Mouse (Mus musculus) left cerebral cortex, adult 6 months (tissue): Measurements from ENCODE around the gene Inafm1. TPM values are rescaled to one million over a fixed set of nuclear protein-coding genes. Genes with fewer than 3 reads are reported as not detected.

ENCODE experiments used
- long read RNA-seq, 2 experiments: library from polyadenylated mRNA; unstranded; transcript quantifications; one replicate each; pipeline ENCODE4 v2.0.0; 2019 to 2020
- polyA plus RNA-seq: library from polyadenylated mRNA; unstranded; fragments of <200 nt; fragmentation: Nextera tagmentation; gene quantifications from 2 replicates; pipeline ENCODE4 v1.2.3, GENCODE M21; 2021

Inafm1 gene
- polyA plus RNA-seq: 18.1 and 31.5 TPM in 2 replicates
- long read RNA-seq, experiment 1, transcript Inafm1-201 (1 exons, 1,605 nt): major isoform, 66 of 66 reads
- long read RNA-seq, experiment 1, partial matches to known transcripts: 0 of 66 reads
- long read RNA-seq, experiment 1, other reads (novel, unspliced or antisense): 0 of 66 reads
- long read RNA-seq, experiment 2, transcript Inafm1-201 (1 exons, 1,605 nt): major isoform, 21 of 21 reads
- long read RNA-seq, experiment 2, partial matches to known transcripts: 0 of 21 reads
- long read RNA-seq, experiment 2, other reads (novel, unspliced or antisense): 0 of 21 reads

GRCm38 (mm10) chr7:16273081-16273765 lies at the start of gene Inafm1:
Inafm1 (minus strand) TSS chr7:16273617.

GRCm38 (mm10) chr7:16308093-16308492 lies 34.7 kb upstream of the Inafm1 start, which contains the start of gene Bbc3:
Bbc3 (plus strand) TSS chr7:16308393.

GRCm38 (mm10) chr7:16286026-16286961 lies 12.9 kb upstream of the Inafm1 start, which contains the start of gene Ccdc9:
Ccdc9 (minus strand) TSS chr7:16286795.

DNA sequence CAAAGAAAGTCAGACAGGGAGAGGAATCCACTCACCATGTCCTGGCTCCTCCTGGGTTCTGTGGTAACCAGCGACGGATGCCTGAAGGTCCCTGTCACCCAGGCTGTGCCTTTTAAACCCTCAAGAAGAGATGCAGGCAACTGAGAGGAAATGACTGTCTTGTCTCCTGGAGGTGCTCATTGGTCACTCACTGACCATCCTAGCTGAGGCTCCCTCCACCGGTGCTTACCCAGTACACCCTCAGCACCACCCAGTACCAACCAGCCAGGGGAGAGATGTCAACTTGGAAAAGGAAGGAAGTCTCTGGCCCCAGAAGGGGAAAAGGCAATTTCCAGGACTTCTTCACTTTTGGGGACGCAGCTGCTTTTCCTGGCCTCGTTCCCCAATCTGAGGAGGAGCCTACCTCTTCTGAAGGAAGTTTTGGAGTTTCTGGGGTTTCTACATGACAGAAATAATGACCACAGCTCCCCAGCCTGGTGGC lies 14.3 kb downstream of the Inafm1 start, which contains the start of gene C5ar1:
Gene C5ar1 (minus strand): TSS at position 431 of the 481 bp plus-strand sequence.

GRCm38 (mm10) chr7:16244067-16244466 lies 29.4 kb downstream of the Inafm1 start, which contains the start of gene C5ar2:
C5ar2 (minus strand) TSS chr7:16244154.

Other genes starting within 250 kb of the Inafm1 start
- gene Bicra, start 225.7 kb downstream of the Inafm1 start, polyA plus RNA-seq: 2.7 and 6.4 TPM in 2 replicates
- 0.05 and 0.06 TPM in 2 replicates for gene Zfp541, start 211.8 kb downstream of the Inafm1 start, polyA plus RNA-seq
- 309 and 471 TPM in 2 replicates for gene Napa, start 175.2 kb downstream of the Inafm1 start, polyA plus RNA-seq
- 20.3 and 28.5 TPM in 2 replicates for gene Kptn, start 153.7 kb downstream of the Inafm1 start, polyA plus RNA-seq
- gene Slc8a2, start 143.8 kb downstream of the Inafm1 start, polyA plus RNA-seq: 21.2 and 22.4 TPM in 2 replicates
- gene Meis3, start 98.5 kb downstream of the Inafm1 start, polyA plus RNA-seq: 31.0 and 31.8 TPM in 2 replicates
- gene Dhx34, start 51.6 kb downstream of the Inafm1 start, polyA plus RNA-seq: 3.8 and 4.0 TPM in 2 replicates
- 0.55 and 0.59 TPM in 2 replicates for gene C5ar2, start 29.5 kb downstream of the Inafm1 start, polyA plus RNA-seq
- 0.84 and 1.1 TPM in 2 replicates for gene C5ar1, start 14.1 kb downstream of the Inafm1 start, polyA plus RNA-seq
- gene Ccdc9, start 13.2 kb upstream of the Inafm1 start, polyA plus RNA-seq: 3.6 and 13.8 TPM in 2 replicates
- 1.3 and 9.8 TPM in 2 replicates for gene Bbc3, start 34.8 kb upstream of the Inafm1 start, polyA plus RNA-seq
- gene Sae1, start 114.2 kb upstream of the Inafm1 start, polyA plus RNA-seq: 156 and 170 TPM in 2 replicates
- gene Zc3h4, start 127.3 kb upstream of the Inafm1 start, polyA plus RNA-seq: 4.2 and 7.6 TPM in 2 replicates
- gene Tmem160, start 179.2 kb upstream of the Inafm1 start, polyA plus RNA-seq: 127 and 255 TPM in 2 replicates
- gene Npas1, start 204.1 kb upstream of the Inafm1 start, polyA plus RNA-seq: 8.7 and 9.6 TPM in 2 replicates